Mouse (Mus musculus): ENCODE measurements around the gene Smim24.

The Smim24 gene

DNA sequence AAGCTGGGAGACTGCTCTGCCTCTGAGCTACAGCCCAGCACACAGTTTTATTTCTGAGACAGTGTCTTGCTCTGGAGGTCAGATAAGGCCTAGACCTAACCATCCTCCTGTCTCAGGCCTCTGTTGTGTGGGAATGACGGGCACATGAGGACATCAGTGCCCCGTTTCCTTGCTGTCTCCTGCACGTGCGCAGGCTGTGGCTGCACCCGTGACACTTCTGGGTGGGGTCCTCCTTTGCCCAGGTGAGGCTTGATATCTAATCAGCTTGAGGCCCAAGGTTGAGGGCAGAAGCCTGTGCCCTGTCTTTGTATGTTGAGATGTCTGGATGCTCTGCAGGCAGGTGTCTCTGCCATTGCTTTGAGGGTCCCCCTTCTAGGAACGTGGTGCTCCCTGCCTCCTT, 581 bp upstream of the Smim24 start:
- DNase-seq: no peak

DNA sequence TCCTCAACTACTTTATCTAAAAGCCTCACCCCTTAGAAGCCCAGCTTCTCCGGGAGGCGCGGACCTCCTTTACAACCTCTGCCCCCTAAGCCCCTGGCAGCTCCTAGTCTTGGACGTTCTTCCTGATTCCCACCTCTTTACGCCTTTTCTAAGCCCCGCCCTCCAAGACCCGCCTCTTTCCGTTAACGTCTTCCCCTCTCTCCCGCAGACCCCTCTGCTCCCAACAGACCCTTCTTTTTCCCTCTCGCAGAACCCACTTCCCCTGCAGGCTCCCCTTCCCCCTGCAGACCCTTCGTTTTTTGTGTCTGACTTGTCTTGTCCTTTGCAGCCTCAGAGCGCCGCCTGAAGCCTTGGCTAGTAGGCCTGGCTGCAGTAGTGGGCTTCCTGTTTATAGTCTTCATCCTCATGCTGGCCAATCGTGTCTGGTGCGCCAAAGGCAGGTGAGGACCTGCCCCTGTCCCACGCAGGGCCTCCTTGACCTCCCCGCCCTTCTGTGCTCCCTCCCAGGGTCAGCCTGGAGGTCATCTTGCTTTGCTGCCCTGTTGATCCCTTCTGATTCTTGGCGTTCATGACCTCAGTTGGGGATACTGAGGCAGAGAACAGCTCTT, 709 bp downstream of the Smim24 start:
- no peak for DNase-seq

- DNase-seq: peak; percentile 70
Observed at GRCm38 (mm10) chr10:81395127-81395526, 2.3 kb downstream of the Smim24 start.

DNA sequence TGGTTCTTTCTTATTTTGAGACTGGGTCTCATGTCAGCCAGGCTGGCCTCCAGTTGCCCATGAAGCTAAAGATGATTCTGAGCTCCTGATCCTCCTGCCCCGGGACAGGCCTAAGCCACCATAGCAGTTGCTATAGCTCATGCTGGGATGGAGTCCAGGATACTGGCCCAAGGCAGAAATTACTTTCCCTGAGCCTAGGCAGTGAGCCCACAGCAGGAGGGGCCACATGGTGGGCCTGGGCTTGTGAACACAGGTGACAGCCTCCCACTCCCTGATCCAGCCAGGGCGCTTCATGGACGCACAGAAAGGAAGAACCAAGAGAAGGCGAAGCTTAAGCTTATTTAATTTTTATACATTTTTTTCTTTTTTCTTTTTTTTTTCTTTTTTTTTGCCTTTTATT, 3.0 kb downstream of the Smim24 start:
- no peak for DNase-seq

DNA sequence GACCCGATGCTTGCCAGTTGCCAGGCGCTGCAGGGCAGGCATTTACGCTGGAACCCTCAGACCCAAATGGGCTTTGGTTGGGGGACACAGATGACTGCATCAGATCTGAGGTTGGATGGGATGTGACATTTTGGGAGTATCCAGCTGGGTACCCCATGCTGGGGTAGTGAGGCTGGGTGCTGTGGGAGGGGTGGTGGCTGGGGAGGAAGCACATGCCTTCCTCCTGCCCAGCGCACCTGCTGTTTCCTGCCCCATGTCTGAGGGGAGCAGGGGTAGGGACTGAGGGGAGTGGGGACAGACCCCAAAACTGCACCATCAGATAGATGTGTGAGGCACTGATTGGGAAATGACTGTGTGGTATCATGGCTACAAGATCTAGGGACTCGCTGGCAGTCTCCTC, 3.9 kb downstream of the Smim24 start:
- DNase-seq: no peak

GRCm38 (mm10) chr10:81399296-81399695, 6.4 kb downstream of the Smim24 start:
- DNase-seq: peak; percentile 76

DNA sequence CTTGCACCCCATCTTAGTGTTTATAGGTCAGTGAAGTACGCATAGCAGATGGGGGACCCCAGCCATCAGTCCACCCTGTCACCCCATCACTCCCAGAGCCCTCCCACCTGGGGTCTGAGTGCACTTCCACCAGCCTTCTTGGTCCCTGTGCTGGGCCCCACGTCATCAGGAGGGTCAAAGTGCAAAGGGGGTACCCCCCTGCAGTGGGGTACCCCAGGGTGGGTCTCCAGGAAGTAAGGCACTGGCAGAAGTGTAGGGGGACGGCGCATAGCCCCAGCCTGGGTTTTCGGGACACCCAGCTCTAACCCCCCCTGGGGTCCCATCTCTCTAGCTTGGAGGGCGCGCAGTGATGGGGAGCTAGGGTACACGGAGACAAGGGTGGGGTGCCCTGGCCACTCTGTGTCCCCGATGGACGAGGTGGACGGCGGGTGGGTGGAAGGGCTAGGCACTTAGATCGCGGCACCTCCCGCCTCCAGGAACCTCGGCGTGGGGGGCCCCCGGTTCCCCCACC, 7.0 kb downstream of the Smim24 start:
- DNase-seq: peak; percentile 74

GRCm38 (mm10) chr10:81400371-81401204, 7.7 kb downstream of the Smim24 start:
- DNase-seq: peak; percentile 95

DNA sequence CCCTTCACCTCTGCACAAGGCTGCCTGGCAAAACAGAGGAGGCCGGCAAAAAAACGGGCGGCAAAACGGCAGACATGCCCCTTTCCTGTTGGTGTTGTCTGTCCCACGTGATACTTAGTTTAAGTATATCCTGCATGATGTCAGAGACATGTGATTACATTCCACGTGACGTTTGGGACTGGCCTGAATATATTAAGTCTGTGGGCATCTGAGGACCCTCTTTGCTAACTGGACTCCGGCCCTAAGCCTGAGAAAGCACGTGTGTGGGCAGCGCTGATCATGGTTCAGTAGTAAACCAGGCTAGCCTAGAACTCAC, 8.3 kb downstream of the Smim24 start:
- DNase-seq: no peak

DNA sequence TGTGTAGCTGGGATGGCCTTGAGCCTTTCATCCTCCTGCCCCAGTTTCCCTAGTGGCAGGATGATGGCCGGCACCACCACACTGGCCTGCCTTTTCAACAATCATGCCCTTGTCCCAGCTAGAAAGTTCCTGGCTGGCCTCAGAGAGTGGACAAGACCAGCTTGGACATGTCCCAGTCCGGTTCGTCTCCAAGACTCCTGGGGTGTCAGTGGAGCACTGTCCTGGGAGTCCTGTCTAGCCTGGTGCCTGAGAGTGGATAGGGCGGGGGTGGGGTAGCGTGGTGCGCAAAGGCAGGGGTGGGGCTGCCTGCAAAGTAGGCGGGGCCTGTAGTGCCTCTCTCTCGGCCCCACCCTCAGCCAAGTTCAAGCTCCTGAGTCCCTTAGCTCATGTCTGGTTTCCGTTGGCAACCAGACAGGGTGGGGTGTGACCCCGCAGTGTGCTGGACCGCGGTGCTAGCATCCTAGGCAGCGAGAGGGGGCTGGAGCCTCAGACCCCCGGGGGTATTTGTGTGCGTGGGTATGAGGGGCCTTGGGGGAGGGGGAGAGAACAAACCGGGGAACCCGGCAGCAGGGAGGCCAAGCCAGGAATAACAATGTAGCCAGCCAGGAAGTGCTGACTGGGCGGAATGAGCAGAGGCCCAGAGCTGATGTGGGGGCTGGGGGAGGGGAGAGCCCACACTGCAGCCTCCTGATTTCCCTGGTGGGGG, 8.8 kb downstream of the Smim24 start:
- DNase-seq: peak; percentile 78

DNA sequence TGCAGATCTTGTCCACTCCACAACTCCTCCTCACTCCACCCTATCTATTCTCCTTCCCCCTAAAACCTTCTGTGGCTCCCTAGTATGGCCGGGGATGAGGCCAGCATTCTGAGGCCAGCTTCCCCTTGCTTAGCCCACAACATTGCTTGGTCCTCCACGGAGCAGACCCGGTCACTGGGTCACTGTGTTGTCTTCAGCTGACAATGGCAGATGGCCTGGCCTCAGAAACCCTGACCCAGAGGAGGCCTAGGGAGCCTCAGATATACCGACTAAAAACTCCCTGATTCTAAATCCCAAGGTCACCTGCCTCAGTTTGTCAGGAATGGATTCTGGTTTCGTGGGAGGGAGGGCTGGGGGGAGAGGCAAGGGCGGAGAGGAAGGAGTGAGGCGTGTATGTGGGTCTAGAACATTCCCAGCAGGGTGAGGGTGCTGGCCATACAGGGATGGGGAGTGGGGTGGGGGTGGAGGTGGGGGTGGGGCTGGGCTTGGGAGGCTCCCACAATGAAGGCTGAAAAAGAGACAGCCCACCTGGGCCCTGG, 9.4 kb downstream of the Smim24 start:
- no peak for DNase-seq

DNA sequence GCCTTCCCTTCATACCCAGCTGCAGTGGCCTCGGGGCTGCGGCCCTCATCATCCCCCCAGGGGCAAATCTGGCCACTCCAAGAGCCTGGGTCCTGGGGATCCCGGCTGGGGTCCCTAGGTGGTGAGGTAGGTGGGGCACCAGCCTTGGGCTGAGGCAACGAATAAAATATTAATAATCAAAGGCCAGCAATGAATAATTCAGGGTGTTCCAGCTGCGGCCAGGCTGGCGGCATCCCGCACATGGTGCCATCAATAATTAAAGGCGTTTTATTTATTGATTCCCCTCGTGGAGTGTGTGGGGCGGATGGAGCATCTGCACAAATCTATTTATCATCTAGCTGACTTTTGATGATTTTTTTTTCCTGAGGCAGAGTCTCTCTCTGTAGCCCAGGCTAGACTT, 10.7 kb downstream of the Smim24 start:
- no peak for DNase-seq

GRCm38 (mm10) chr10:81404082-81404481, 11.2 kb downstream of the Smim24 start:
- no peak for DNase-seq

- DNase-seq: no peak
Observed at GRCm38 (mm10) chr10:81404720-81405119, 11.9 kb downstream of the Smim24 start.

DNA sequence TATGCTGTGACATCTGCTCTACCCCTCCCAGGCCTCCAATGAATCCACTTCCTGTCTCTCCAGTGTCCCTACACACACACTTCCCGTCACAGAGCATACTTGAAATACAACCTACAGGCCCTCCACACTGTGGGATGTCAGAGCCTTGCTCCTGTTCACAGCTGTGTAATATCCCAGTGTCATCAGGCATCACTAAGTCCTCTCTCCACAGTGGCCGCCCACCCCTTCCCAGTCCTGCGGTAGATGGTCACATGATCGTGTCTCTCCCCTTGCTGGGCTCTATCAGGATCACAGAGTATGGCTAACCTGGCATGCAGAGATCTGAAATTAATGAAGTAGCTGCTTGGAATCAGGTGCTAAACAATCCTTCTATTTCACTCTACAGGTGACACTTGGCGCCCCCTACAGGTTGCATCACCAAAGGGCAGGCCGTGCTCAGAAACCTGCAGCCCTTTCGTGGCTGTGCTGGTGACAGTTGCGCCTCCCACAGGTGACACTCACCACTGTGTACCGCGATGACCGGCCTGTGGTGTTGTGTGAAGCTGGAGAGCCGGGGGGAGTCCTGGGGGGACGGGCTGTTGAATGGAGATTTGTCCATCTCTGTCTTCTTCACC, 12.8 kb downstream of the Smim24 start:
- peak; percentile 83 for DNase-seq

DNA sequence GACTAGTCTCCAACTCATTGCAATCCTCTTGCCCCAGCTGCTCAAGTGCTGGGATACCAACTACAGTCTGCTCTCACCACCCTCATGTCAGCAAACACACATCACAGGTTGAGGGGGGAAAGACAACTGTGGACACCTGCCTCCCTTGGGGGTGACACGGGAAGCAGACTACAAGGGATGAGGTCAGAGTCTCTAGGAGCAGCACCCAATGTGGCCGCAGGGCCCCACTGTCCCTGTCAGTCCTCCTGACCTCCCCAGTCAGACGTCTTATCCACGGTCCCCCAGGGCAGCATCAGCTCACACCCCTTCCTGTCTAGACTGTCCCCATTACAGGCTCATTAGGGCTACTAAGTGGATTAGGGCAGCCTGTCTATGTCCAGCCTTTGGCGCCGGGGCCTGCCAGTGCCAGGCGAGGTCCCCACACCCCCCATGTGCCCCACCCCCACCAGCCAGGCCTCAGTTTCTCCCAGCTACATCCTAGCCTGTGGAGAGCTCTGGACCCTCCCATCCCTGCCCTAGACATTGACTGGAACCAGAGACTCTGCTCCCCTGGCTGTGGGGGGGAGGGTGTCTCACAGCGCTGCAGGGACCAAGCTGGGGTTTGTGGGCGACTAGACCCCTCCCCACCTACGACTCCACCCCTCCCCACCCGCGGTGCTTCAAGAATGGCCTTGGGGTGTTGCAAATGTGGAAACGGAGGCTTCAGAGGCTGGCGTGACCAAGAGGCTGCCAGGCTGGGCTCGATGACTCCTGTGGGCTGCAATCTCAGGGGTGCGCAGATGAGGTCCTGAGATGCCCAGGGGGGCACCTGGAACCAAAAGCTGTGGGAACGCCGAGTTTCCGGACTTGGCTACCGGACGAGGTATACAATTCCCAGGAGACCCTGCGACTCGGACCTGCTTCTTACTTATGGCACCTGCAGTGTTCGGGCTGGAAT, 13.9 kb downstream of the Smim24 start:
- DNase-seq: peak; percentile 69

- DNase-seq: peak; percentile 89
Observed at GRCm38 (mm10) chr10:81407539-81408423, 14.9 kb downstream of the Smim24 start.

DNA sequence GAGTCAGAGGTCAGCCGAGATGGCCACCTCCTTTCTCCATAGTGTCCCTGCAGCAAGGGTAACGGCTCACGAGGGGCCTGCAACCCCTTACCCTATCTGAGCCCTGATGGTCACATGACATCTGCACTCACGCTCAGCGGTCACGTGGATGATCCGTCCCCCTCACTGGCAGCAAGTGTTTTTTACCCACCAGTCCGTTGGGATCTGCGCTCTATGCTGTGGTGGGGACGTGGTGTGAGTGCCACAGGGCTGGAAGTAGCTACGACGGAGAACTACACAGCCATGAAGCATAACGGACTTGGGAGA, 15.5 kb downstream of the Smim24 start:
- no peak for DNase-seq

GRCm38 (mm10) chr10:81408871-81409291, 16.0 kb downstream of the Smim24 start:
- peak; percentile 78 for DNase-seq

DNA sequence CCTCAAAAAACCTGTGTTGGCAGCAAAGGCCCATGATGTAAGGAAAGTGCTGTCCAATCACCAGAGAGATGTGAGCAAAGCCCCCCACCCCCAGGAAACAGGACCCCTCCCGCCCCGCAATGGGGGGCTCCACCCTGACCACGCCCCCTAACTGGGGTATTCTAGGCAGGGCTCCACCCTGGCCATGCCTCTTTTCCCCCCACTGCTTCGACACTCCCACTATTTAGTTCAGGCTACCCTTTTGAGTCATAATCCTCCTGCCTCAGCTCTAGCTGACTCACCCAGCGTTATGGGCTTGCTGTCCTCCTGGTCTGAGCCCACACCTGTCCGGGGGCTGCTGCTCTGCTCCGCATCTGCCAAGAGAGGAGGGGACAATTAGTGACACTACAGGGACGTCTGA, 16.5 kb downstream of the Smim24 start:
- peak; percentile 65 for DNase-seq

GRCm38 (mm10) chr10:81410350-81410749, 17.5 kb downstream of the Smim24 start:
- DNase-seq: peak; percentile 63

All from cerebellum, adult 11-12 months (tissue).